Mouse (Mus musculus) kidney, adult 2 months (tissue): Measurements from ENCODE around the gene Tmem240. TPM values are rescaled to one million over a fixed set of nuclear protein-coding genes. Genes with fewer than 3 reads are reported as not detected.
A peak's percentile ranks its signal among the peaks of the same experiment; 100 is the strongest.
"Not testable (repeated sequence)": the region's sequence is repeated elsewhere in the genome, so short reads cannot be mapped to it uniquely, and the experiment has no call there.

Experiments used
- DNase-seq: peaks from one replicate; pipeline ENCODE4 v3.0.0; 2021
- H3K27ac ChIP-seq: fragments of 200-500 bp; 2 replicates; pipeline ENCODE4 v1.5.1; 2012; ENCODE audit warnings: low read depth, low read length, control low read depth, inconsistent platforms; ENCODE audit not compliant: insufficient read depth
- H3K27me3 ChIP-seq: fragments of 200-500 bp; replicated peaks from 2 replicates; pipeline ENCODE4 v1.6.1; 2012; ENCODE audit warnings: mild to moderate bottlenecking, moderate library complexity, low read length, inconsistent platforms; ENCODE audit not compliant: control insufficient read depth, insufficient read depth
- H3K36me3 ChIP-seq: fragments of 200-500 bp; 2 replicates; pipeline ENCODE4 v1.6.1; 2012; ENCODE audit warnings: mild to moderate bottlenecking, moderate library complexity, low read length, inconsistent platforms; ENCODE audit not compliant: control insufficient read depth, insufficient read depth
- H3K4me1 ChIP-seq: fragments of 200-500 bp; 2 replicates; pipeline ENCODE4 v1.6.1; 2011; ENCODE audit warnings: low read length; ENCODE audit not compliant: control insufficient read depth, insufficient read depth
- H3K4me3 ChIP-seq: fragments of 200-500 bp; 2 replicates; pipeline ENCODE4 v1.5.1; 2011; ENCODE audit warnings: mild to moderate bottlenecking, low read depth, low read length, control low read depth; ENCODE audit not compliant: insufficient read depth
- CTCF ChIP-seq: fragments of 200-500 bp; conservative IDR thresholded peaks from 2 replicates; pipeline ENCODE4 v1.5.1; 2011; ENCODE audit warnings: low read depth, mild to moderate bottlenecking, control low read depth, low read length, moderate library complexity, mixed read lengths; ENCODE audit not compliant: insufficient read depth, insufficient read length
- POLR2A ChIP-seq: fragments of 200-500 bp; IDR thresholded peaks from one replicate; pipeline ENCODE4 v1.6.1; 2011; ENCODE audit warnings: low read depth, low read length, control low read depth
- WGBS: fragments of 180-500 bp; shearing (Covaris S2); methylation state at CpG from one replicate; pipeline ENCODE4 v1.1.7; 2018; 5-methylcytosine and 5-hydroxymethylcytosine counted together
- polyA plus RNA-seq: library from polyadenylated mRNA; depleted of rRNA; stranded (reverse); fragments of >200 nt; gene quantifications from 2 replicates; pipeline ENCODE4 v1.2.3, GENCODE M21; 2012

Tmem240 gene
- polyA plus RNA-seq, 1 experiment: 0.67 TPM

DNA sequence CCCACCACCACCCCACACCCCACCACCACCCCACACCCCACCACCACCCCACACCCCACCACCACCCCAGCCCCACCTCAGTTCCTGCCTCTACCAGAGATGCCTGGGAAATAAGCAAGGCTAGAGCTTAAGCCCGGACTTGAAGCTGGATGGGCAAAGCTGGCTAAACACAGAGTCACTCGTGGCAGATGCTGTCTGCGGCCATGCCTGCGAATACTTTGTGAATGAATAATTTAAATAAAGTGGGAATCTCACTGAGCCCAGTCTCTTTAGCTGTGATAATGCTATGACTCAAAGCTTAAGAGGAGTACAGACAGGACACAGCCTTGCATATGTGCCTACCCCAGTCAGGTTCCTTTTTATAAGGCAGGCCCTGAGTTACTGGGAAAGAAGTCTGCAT lies 44.9 kb downstream of the Tmem240 start:
- no peaks in the 10 kb centered on the region for H3K36me3 ChIP-seq
- H3K4me1 ChIP-seq: peaks cover 21% of the 10 kb centered on the region
- no peak overlapping the region for H3K4me3 ChIP-seq
- H3K27me3 ChIP-seq: no peaks in the 10 kb centered on the region
- 85% methylated on average over 4 of the region's 4 CpGs for WGBS
- DNase-seq: no peak
- H3K27ac ChIP-seq: no peak overlapping the region
- TF ChIP-seq CTCF: no peak
- TF ChIP-seq POLR2A: no peak

DNA sequence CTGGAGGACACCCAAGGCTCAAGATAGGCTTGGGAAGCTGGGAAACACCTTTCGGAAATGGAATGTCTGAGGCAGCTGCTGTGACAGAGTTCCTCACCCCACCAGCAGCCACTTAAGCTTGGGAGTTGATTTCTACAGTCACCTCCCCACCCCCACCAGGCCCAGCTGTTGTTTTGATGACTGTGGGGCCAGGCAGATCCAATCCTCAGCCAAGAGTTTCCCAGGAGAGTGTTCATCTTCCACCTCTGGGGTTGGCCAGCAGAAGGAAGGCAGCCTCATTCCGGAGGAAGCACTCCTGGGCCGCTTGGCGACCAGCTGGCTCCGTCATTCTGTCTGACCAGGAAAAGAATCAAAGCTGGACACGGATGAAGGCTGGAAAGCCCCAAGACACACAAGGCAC lies 46.3 kb downstream of the Tmem240 start:
- no peaks in the 10 kb centered on the region for H3K36me3 ChIP-seq
- H3K4me1 ChIP-seq: peaks cover 17% of the 10 kb centered on the region
- WGBS: 35% methylated on average over 6 of the region's 6 CpGs
- H3K4me3 ChIP-seq: no peak overlapping the region
- DNase-seq: peak; percentile 87
- no peak for TF ChIP-seq CTCF
- no peak for TF ChIP-seq POLR2A
- H3K27ac ChIP-seq: peak overlapping the region; percentile 64; the same call in 1 of the 2 replicates
- no peaks in the 10 kb centered on the region for H3K27me3 ChIP-seq

DNA sequence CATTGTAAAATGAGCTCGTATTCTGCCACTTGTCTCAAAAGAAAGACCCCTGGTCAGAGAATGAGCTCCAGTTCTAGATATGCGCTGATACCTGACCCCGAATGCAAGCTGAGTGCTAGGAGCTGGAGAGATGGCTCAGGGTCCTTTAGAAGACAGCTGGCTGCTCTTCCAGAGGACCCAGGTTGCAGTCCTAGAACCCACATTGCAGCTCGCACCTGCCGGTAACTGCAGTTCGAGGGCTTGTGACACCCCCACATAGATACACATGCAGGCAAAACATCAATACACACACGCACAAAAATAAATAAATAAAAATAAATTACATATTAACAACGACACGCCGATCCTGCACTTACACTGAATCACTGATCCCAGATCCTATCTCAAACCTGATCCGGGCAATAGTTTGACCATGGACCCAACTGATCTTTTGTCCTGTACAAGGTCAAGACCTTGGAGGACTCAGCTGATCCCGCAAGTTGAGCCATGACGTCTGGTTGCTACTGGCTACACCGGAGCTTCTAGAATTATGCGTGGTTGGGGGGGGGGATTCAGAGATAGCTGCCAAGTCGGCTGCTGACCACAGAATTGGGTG lies 49.0 kb downstream of the Tmem240 start:
- peak; percentile 79 for DNase-seq
- Histone ChIP-seq H3K27ac (peak overlapping the region; percentile 96), H3K36me3 (no peaks in the 10 kb centered on the region), H3K27me3 (no peaks in the 10 kb centered on the region), H3K4me1 (peaks cover 9% of the 10 kb centered on the region; the same call in 1 of the 2 replicates), H3K4me3 (peak overlapping the region; percentile 68)
- no peak for TF ChIP-seq POLR2A
- TF ChIP-seq CTCF: no peak
- 22% methylated on average over 16 of the region's 16 CpGs for WGBS

DNA sequence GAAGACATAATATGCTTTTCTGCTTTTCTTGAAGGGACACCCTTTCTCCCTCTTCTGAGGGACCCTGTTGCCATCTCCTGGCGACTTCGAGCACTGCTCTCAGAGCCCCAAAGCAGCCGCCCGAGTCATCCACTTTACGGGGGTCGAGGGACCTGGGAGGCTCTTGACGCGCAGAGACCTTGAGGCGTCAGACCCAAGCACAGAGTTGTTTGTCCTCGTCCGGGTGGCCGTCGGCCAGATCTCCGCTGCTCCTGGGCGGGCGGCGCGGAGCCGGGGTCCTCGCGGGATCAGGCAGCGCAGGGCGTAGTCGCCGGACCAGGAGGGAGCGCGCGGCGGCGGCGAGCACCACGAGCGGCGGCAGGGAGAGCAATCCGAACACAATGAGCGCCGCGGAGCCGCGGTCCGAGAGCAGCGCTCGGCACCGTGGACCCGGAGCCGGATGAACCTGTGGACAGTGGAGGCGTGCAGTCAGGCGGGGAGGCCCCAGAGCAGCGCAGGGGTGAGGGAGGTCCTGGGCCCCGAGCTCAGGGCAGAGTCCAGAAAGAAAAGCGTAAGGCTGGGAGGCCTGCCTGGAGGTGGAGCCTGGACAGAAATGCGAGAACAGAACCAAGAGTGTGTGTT lies 49.6 kb downstream of the Tmem240 start:
- H3K36me3 ChIP-seq: no peaks in the 10 kb centered on the region
- no peaks in the 10 kb centered on the region for H3K27me3 ChIP-seq
- peaks cover 9% of the 10 kb centered on the region; the same call in 1 of the 2 replicates for H3K4me1 ChIP-seq
- TF ChIP-seq CTCF (peak; percentile 60), POLR2A (no peak)
- peak; percentile 92 for DNase-seq
- peak overlapping the region; percentile 68 for H3K4me3 ChIP-seq
- peak overlapping the region; percentile 96 for H3K27ac ChIP-seq
- WGBS: under 1% methylated on average over 52 of the region's 52 CpGs

DNA sequence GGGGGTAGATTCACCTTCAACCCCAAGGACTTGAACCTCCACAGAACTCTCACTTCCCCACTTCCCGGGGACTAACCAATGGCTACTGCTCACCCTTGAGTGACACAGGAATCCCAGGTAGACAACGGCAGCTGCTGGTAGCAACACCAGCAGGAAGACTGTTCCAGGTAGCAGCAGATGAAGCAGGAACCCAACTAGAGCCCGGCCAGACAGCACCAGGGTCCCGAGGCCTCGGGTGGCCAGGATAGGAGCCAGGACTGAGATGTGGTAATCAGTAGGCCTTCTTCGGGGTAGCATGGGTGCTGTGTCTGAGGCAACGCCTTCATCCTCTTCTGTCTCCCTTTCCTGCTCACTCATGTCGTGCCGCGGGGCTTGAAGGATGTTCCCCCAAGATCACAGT lies 50.6 kb downstream of the Tmem240 start:
- DNase-seq: no peak
- TF ChIP-seq POLR2A (no peak), CTCF (no peak)
- H3K27ac ChIP-seq: no peak overlapping the region
- no peaks in the 10 kb centered on the region for H3K36me3 ChIP-seq
- peaks cover 10% of the 10 kb centered on the region; the same call in 1 of the 2 replicates for H3K4me1 ChIP-seq
- WGBS: 83% methylated on average over 10 of the region's 10 CpGs
- no peaks in the 10 kb centered on the region for H3K27me3 ChIP-seq
- H3K4me3 ChIP-seq: no peak overlapping the region

DNA sequence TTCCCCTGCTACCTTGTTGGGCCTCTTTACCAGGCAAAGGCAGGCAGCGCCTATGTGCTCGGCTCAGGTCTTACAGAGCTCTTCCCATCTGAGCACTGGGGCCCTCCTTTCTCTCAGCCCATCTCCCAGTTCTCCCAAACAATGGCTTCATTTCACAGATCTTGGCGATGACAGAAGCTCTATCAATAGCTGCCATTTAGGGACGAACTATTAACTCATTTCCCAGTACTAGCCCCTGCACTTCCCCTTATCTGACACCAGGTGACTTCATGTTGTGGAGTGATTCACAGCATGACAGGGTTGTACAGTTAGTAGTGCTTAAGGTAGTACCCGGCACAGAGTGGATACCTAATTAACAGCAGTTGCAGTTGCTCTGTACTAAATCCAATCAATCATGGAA lies 51.2 kb downstream of the Tmem240 start, which contains the start of gene Tmem88b:
Tmem88b (minus strand) TSS at position 56 of the 400 bp plus-strand sequence.
- peaks cover 14% of the 10 kb centered on the region; the same call in 1 of the 2 replicates for H3K4me1 ChIP-seq
- no peak within 1 kb of the TSS for H3K4me3 ChIP-seq
- TF ChIP-seq POLR2A: no peak
- no peak for TF ChIP-seq CTCF
- DNase-seq: no peak
- 84% methylated on average over 5 of the region's 5 CpGs for WGBS
- no peak within 1 kb of the TSS; the same call in 1 of the 2 replicates for H3K27ac ChIP-seq
- no peaks in the 10 kb centered on the region for H3K36me3 ChIP-seq
- no peaks in the 10 kb centered on the region for H3K27me3 ChIP-seq

DNA sequence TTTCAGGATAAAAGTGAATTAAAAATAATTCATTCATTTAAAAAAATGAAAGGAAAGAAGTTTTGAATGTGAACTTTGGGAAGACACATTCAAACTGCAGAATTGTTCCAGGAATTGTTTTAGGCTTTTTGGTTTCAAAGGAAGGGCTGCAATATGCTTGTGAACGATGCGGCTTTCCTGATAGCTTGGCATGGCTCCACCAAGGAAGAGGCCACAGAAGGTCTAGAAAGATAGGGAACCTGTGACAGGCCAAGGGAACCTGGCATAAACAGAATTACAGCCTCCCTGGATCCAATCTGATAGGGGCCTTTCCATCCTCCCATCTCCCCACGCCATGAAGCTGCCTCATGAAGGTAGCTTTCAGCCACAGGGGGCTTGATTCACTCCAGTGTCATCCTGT lies 53.7 kb downstream of the Tmem240 start:
- DNase-seq: no peak
- 83% methylated on average over 3 of the region's 3 CpGs for WGBS
- H3K4me3 ChIP-seq: no peak overlapping the region
- no peaks in the 10 kb centered on the region for H3K36me3 ChIP-seq
- no peak overlapping the region for H3K27ac ChIP-seq
- no peaks in the 10 kb centered on the region for H3K27me3 ChIP-seq
- peaks cover 20% of the 10 kb centered on the region; the same call in 1 of the 2 replicates for H3K4me1 ChIP-seq
- TF ChIP-seq POLR2A (no peak), CTCF (no peak)

DNA sequence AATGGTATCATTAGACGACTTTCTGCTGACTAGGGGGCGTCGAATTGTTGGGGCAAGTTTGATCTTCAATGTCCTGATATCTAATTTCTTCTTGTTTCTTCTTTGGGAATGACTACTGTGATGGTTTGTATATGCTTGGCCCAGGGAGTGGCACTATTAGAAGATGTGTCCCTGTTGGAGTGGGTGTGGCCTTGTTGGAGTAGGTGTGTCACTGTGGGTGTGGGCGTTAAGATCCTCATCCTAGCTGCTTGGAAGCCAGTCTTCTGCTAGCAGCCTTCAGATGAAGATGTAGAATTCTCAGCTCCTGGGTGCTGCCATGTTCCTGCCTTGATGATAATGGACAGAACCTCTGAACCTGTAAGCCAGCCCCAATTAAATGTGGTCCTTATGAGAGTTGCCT lies 54.2 kb downstream of the Tmem240 start:
- not testable (repeated sequence) for H3K36me3 ChIP-seq, H3K27me3 ChIP-seq, H3K27ac ChIP-seq, H3K4me3 ChIP-seq, DNase-seq
- H3K4me1 ChIP-seq: peaks cover 15% of the 10 kb centered on the region; the same call in 1 of the 2 replicates
- WGBS: 87% methylated on average over 4 of the region's 4 CpGs
